Comparison of ENCODE assay signal across 8 mouse cellular contexts in the genomic region with DNA sequence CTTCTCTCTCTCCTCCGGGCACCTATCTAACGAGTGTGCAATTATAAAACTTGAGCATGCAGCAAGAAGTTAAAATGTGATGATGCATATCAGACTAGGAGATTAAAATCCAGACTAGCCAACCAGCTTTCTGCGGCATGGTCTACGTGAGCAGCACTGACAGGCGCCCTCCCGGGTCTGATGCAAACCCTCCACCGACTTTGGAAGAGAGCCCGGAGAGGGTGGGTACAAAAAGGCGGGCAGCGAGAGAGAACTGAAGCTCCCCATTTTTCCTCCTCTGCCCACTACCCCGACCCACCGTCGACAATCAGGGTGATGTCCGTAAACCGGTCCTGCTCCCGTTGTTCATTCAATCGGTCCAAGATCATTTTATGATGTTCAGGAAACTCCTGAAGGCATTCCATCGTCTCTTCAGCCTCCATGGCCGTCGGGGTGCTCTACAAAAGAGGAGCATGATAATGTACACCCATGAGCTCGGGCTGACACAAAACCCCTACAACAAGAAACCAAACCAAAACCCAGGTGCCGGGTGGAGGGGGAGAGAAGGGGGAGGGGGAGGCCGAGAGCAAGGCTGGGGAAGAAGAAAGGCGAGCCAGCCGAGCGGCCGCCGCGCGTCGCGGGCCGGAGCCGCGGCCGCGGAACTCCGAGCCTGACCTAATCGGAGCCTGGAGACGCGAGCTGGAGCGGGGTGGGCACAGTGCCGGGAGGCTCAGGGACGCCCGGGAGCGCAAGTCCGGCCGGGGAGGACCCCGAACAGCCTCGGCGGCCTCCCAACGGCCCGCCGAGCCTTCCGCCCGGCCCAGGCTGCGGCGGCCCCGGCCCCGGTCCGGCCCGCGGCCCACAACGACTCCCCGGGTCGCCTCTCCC. TPM values are rescaled to one million over a fixed set of nuclear protein-coding genes. Genes with fewer than 3 reads are reported as not detected.
DNase-seq lines count a peak whose midpoint lies in the region; ATAC-seq lines count a peak whose summit lies in the region.

No protein-coding gene starts in this region.

- H3K27me3 ChIP-seq in hindbrain, embryonic 14.5 days (ENCODE audit: control insufficient read depth, insufficient read depth, low read length), result no peaks in the 10 kb centered on the region

- H3K27ac ChIP-seq in hindbrain, embryonic 14.5 days, result peak overlapping the region; percentile 98

- peak overlapping the region; percentile 93 for H3K4me3 ChIP-seq in hindbrain, embryonic 14.5 days (replicated peaks; ENCODE audit: low read length)

- H3K9me3 ChIP-seq in hindbrain, embryonic 14.5 days (ENCODE audit: control insufficient read depth, low read length), result no peaks in the 10 kb centered on the region

- H3K4me2 ChIP-seq in hindbrain, embryonic 14.5 days (replicated peaks), result peak overlapping the region; percentile 63

- H3K9ac ChIP-seq in hindbrain, embryonic 14.5 days, result peak overlapping the region; percentile 94

- H3K4me1 ChIP-seq in hindbrain, embryonic 14.5 days (replicated peaks; ENCODE audit: control insufficient read depth, insufficient read depth, low read length), result peaks cover 12% of the 10 kb centered on the region

- peak; percentile 28 for DNase-seq in T-cell, adult 2 months (ENCODE audit: low spot score)
- DNase-seq in cerebellum, postnatal 25 days, result peak; percentile 82 to 84
- peak; percentile 23 to 40 for DNase-seq in frontal cortex, postnatal 25 days (ENCODE audit: low spot score in 2 of 2)
- peak; percentile 70 for DNase-seq in hindbrain, embryonic 14.5 days (ENCODE audit: low spot score)
- DNase-seq in layer of hippocampus, postnatal 36 days, result peak; percentile 66 to 73
- DNase-seq in lung, postnatal 25 days (ENCODE audit: low spot score), result peak; percentile 39
- DNase-seq in right cerebral cortex, adult 2 months (ENCODE audit: low spot score in 2 of 2), result peak; percentile 53 to 69
- DNase-seq in urinary bladder, postnatal 10 days (ENCODE audit: low spot score), result peak; percentile 20

- H3K36me3 ChIP-seq in hindbrain, embryonic 14.5 days (replicated peaks; ENCODE audit: control insufficient read depth, insufficient read depth), result peaks cover 42% of the 10 kb centered on the region

- ATAC-seq in hindbrain, embryonic 14.5 days (ENCODE audit: low FRiP score), result peak; percentile 72

- 1% methylated on average over 57 of the region's 66 CpGs for WGBS in hindbrain, embryonic 14.5 days

RNA-seq across cellular contexts. Expression of gene Zfp131, which starts 0.6 kb away (rescaled TPM):
- polyA plus RNA-seq in hindbrain, embryonic 14.5 days (2014; fragmentation: Nextera tagmentation; extraction: Ambion mirVana), result 32.7 and 34.5 TPM in 2 replicates
- total RNA-seq in layer of hippocampus, postnatal 36 days (2021), result 10 to 100 TPM; 42.5 to 44.9 TPM

RNA-seq across cellular contexts. Expression of gene Nim1k, which starts 34.4 kb away (rescaled TPM):
- 5.4 and 6.4 TPM in 2 replicates for polyA plus RNA-seq in hindbrain, embryonic 14.5 days (2014; fragmentation: Nextera tagmentation; extraction: Ambion mirVana)
- total RNA-seq in layer of hippocampus, postnatal 36 days (2021), result 10 to 100 TPM; 12.6 to 14.5 TPM

RNA-seq across cellular contexts. Expression of gene AF067063, which starts 39.9 kb away (rescaled TPM):
- polyA plus RNA-seq in hindbrain, embryonic 14.5 days (2014; fragmentation: Nextera tagmentation; extraction: Ambion mirVana), result not detected in 2 replicates
- not detected for total RNA-seq in layer of hippocampus, postnatal 36 days (2021)

RNA-seq across cellular contexts. Expression of gene D13Ertd608e, which starts 45.7 kb away (rescaled TPM):
- not detected in 2 replicates for polyA plus RNA-seq in hindbrain, embryonic 14.5 days (2014; fragmentation: Nextera tagmentation; extraction: Ambion mirVana)
- not detected for total RNA-seq in layer of hippocampus, postnatal 36 days (2021)

Comparison
In these comparisons a context has a peak if more than half of its experiments do, and no peak if none do; other contexts are left out.
1. Peak in every context shown above with its lines: DNase-seq, ATAC-seq, H3K4me3 ChIP-seq and H3K27ac ChIP-seq.
2. DNase-seq: peak in every context shown above with its lines; median percentile 83 in cerebellum, postnatal 25 days; 70 in hindbrain, embryonic 14.5 days; 70 in layer of hippocampus, postnatal 36 days; 61 in right cerebral cortex, adult 2 months; 39 in lung, postnatal 25 days; 32 in frontal cortex, postnatal 25 days; 28 in T-cell, adult 2 months; 20 in urinary bladder, postnatal 10 days.